Mouse (Mus musculus) lung, adult 2 months (tissue): ENCODE measurements at regions not wholly inside any gene's neighbourhood (a gene's known extent, or its start where the extent isn't known, plus 50 kb on each side); places are given as distances from the start of the nearest gene placed in this dataset.
"Not testable (repeated sequence)": the region's sequence is repeated elsewhere in the genome, so short reads cannot be mapped to it uniquely, and the experiment has no call there.

Experiments used
- DNase-seq: peaks from one replicate; pipeline ENCODE4 v3.0.0; 2022
- H3K4me1 ChIP-seq: fragments of 200-500 bp; 2 replicates; pipeline ENCODE4 v1.6.1; 2011; ENCODE audit warnings: low read length; ENCODE audit not compliant: control insufficient read depth, insufficient read depth
- H3K4me3 ChIP-seq: fragments of 200-500 bp; replicated peaks from 2 replicates; pipeline ENCODE3; 2011; ENCODE audit warnings: low read depth, mild to moderate bottlenecking, control low read depth, low read length; ENCODE audit errors: extremely low read depth
- CTCF ChIP-seq: fragments of 200-500 bp; IDR thresholded peaks from 2 replicates; pipeline ENCODE4 v1.5.1; 2011; ENCODE audit warnings: mild to moderate bottlenecking, low read length, control low read depth; ENCODE audit not compliant: insufficient read depth
- POLR2A ChIP-seq: fragments of 200-500 bp; IDR thresholded peaks from 2 replicates; pipeline ENCODE4 v1.6.1; 2011; ENCODE audit warnings: low read depth, mild to moderate bottlenecking, control low read depth, low read length, borderline replicate concordance; ENCODE audit errors: extremely low read depth
- WGBS: fragments of 180-500 bp; shearing (Covaris S2); methylation state at CpG from one replicate; pipeline ENCODE4 v1.1.7; 2018; 5-methylcytosine and 5-hydroxymethylcytosine counted together

GRCm38 (mm10) chr8:93443631-93444030 is 64.1 kb upstream of the Ces1h start:
- 58% methylated on average over 2 of the region's 2 CpGs for WGBS
- not testable (repeated sequence) for H3K4me3 ChIP-seq, DNase-seq, H3K4me1 ChIP-seq

DNA sequence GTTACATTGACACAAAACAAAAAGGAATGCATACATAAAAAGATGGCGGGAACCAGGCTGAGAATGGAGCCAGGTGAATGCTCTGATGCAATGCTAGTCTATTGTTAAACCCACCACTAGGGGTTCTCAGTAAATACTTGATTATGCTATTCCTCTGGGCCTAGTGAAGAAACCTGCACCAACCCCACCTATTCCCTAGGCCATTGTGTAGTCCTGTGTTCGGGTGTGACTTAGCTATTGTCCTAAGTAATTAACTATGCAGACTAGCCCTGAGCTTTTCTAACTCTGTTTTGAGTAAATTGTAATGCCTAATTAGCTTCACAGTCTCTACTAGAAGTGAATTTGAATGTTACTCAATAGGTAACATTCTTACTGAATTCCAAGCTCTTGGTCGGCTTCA is 62.4 kb upstream of the Ces1h start:
- TF ChIP-seq POLR2A: no peak
- TF ChIP-seq CTCF: no peak
- H3K4me3 ChIP-seq: no peak overlapping the region
- WGBS: 88% methylated on average over 3 of the region's 3 CpGs
- DNase-seq: no peak
- no peaks in the 10 kb centered on the region for H3K4me1 ChIP-seq

DNA sequence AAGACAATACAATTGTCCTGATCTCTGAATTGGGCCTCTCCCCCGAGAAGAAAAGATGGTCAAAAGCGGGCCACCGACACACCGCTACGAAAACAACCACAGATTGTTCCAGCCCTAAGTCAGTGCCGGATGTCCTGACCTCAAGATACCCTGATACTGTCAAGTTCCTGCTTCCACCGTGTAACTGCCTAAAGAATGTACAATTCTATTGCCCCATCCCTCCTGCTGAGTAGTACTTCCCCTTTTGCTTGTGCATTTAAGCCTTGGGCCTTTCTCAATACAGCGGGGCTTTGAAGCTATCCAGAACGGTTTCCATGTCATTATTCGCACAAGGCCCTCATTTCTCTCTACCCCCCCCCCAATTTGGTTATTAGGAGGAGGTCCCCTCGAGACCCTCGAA is 57.1 kb upstream of the Ces1h start:
- not testable (repeated sequence) for DNase-seq, H3K4me1 ChIP-seq, H3K4me3 ChIP-seq
- 76% methylated on average over 12 of the region's 12 CpGs for WGBS

DNA sequence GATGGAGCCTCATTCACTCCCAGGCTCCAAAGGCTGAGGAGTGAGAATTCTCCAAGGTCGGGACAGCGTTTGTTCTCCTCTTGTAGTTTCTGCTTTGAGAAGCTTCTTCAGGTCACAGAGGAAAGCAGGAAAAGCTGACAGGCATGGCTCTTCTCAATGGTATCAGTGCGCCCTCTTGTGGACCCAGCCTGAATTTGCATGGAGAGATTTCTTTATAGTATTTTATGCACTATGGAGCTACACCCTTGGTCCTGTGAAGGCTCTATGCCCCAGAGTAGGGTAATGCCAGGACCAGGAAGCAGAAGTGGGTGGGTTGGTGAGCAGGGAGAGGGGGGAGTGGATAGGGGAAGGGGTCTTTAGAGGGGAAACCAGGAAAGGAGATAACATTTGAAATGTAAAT is 51.1 kb upstream of the Ces1h start:
- TF ChIP-seq CTCF: peak; percentile 61
- no peak for TF ChIP-seq POLR2A
- no peaks in the 10 kb centered on the region for H3K4me1 ChIP-seq
- DNase-seq: peak; percentile 50
- under 1% methylated on average over 3 of the region's 3 CpGs for WGBS
- H3K4me3 ChIP-seq: no peak overlapping the region
